Mouse (Mus musculus) cerebellum, adult 11 months (tissue): ENCODE measurements around the gene Ppp1r1a.

ENCODE experiments used
- DNase-seq: peaks from one replicate; pipeline ENCODE4 v3.0.0; 2022

Gene Ppp1r1a

GRCm38 (mm10) chr15:103514119-103514518 lies 23.7 kb downstream of the Ppp1r1a start:
- DNase-seq: peak; percentile 75

GRCm38 (mm10) chr15:103513621-103514031 lies 24.2 kb downstream of the Ppp1r1a start:
- DNase-seq: peak; percentile 26

- no peak for DNase-seq
These were observed 26.2 kb downstream of the Ppp1r1a start for GRCm38 (mm10) chr15:103511652-103512051.

GRCm38 (mm10) chr15:103509317-103509716 lies 28.5 kb downstream of the Ppp1r1a start:
- DNase-seq: no peak

- DNase-seq: peak; percentile 21
These were observed 34.1 kb downstream of the Ppp1r1a start for GRCm38 (mm10) chr15:103503660-103504059.

GRCm38 (mm10) chr15:103503251-103503600 lies 34.6 kb downstream of the Ppp1r1a start:
- no peak for DNase-seq

GRCm38 (mm10) chr15:103502435-103503250 lies 35.2 kb downstream of the Ppp1r1a start, which contains the start of gene Pde1b:
Gene Pde1b (plus strand): TSS chr15:103503034.
- peak; percentile 49 for DNase-seq

- no peak for DNase-seq
These were observed 36.6 kb downstream of the Ppp1r1a start for GRCm38 (mm10) chr15:103501186-103501585.

- no peak for DNase-seq
These were observed 37.1 kb downstream of the Ppp1r1a start for GRCm38 (mm10) chr15:103500723-103501122.

- DNase-seq: no peak
These were observed 39.6 kb downstream of the Ppp1r1a start for GRCm38 (mm10) chr15:103498157-103498556.

GRCm38 (mm10) chr15:103496204-103497140 lies 41.3 kb downstream of the Ppp1r1a start:
- no peak for DNase-seq

GRCm38 (mm10) chr15:103488336-103488735 lies 49.5 kb downstream of the Ppp1r1a start:
- no peak for DNase-seq

- no peak for DNase-seq
These were observed 51.1 kb downstream of the Ppp1r1a start for GRCm38 (mm10) chr15:103486658-103487057.

- DNase-seq: no peak
These were observed 52.7 kb downstream of the Ppp1r1a start for GRCm38 (mm10) chr15:103485106-103485505.

- no peak for DNase-seq
These were observed 53.3 kb downstream of the Ppp1r1a start for GRCm38 (mm10) chr15:103484490-103484889.

- DNase-seq: no peak
These were observed 55.3 kb downstream of the Ppp1r1a start for GRCm38 (mm10) chr15:103482488-103482887.
